Mouse (Mus musculus) kidney, adult 2 months (tissue): ENCODE measurements around the gene Tinf2.

ENCODE experiments used
- CTCF ChIP-seq: fragments of 200-500 bp; conservative IDR thresholded peaks from 2 replicates; pipeline ENCODE4 v1.5.1; 2011; ENCODE audit warnings: low read depth, mild to moderate bottlenecking, control low read depth, low read length, moderate library complexity, mixed read lengths; ENCODE audit not compliant: insufficient read depth, insufficient read length
- POLR2A ChIP-seq: fragments of 200-500 bp; IDR thresholded peaks from one replicate; pipeline ENCODE4 v1.6.1; 2011; ENCODE audit warnings: low read depth, low read length, control low read depth

GRCm38 (mm10) chr14:55635523-55636007, 46.1 kb downstream of the Tinf2 start, which contains the start of gene Ipo4:
- no peak for TF ChIP-seq CTCF
- peak; percentile 40 for TF ChIP-seq POLR2A
